Mouse (Mus musculus): ENCODE data around the gene Mri1. TPM values are rescaled to one million over a fixed set of nuclear protein-coding genes. Genes with fewer than 3 reads are reported as not detected.

Mri1 gene
- polyA plus RNA-seq, 1 experiment from 2014 or later = 40.2 TPM

DNA sequence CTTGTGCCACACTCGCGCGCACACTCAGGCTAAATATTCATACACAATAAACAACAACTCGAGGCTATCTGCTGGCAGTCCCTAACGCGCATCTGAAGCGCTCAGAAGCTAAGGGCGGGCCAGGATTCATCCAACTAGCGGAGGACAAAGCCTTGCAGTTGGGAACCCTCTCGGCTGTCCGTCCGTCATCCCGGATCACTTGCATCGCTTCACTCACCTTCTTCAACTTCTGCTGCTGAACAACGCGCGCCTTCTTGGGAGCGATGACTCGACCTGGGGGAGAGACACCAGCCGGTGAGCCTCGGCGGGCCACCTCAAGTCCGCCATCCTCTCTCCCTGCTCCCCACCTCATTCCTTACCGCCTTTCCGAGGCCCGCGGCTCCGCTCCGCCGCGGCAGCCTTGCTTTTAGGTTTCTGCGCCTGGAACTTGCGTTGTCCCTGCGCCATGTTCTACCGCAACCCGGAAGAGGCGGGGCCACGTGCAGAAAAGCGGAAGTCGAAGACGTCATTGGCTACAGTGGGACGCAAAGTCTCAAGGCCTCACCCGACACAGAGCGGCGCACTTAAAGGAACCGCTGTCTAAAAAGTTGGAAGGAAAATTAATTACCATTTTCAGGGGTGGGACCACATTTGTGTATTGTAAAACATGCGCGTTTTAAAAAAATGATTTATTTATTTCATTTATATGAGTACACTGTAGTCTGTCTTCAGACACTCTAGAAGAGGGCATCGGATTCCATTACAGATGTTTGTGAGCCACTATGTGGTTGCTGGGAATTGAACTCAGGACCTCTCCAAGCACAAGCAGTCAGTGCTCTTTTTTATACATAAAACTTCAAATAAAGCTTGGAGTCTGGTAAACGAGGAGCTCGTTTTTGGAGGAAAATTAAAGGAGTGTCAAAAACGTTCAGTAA is 7.6 kb downstream of the Mri1 start, which contains the start of gene D8Ertd738e:
D8Ertd738e (minus strand) TSS at position 463 of the 914 bp plus-strand sequence.
- H3K4me3 ChIP-seq (replicated peaks; ENCODE audit: low read depth, low read length) = peak within 1 kb of the TSS; percentile 94
- H3K9ac ChIP-seq (replicated peaks; ENCODE audit: low read length) = peak within 1 kb of the TSS; percentile 75
- H3K4me1 ChIP-seq (ENCODE audit: control insufficient read depth, insufficient read depth, low read length) = no peaks in the 10 kb centered on the region
- H3K27ac ChIP-seq (replicated peaks; ENCODE audit: low read depth, low read length) = peak within 1 kb of the TSS; percentile 75
- 5% methylated on average over 52 of the region's 52 CpGs for WGBS
- no peaks in the 10 kb centered on the region for H3K27me3 ChIP-seq (ENCODE audit: control insufficient read depth, insufficient read depth, low read length)
- peak within 1 kb of the TSS; percentile 84 for H3K4me2 ChIP-seq (ENCODE audit: low read length)
- DNase-seq (peak; percentile 96), ATAC-seq (ENCODE audit: low FRiP score, low TSS enrichment) (peak; percentile 93)
- no peaks in the 10 kb centered on the region for H3K9me3 ChIP-seq (ENCODE audit: control insufficient read depth, low read length)
- peaks cover 73% of the 10 kb centered on the region for H3K36me3 ChIP-seq (ENCODE audit: control insufficient read depth, insufficient read depth, low read length)

DNA sequence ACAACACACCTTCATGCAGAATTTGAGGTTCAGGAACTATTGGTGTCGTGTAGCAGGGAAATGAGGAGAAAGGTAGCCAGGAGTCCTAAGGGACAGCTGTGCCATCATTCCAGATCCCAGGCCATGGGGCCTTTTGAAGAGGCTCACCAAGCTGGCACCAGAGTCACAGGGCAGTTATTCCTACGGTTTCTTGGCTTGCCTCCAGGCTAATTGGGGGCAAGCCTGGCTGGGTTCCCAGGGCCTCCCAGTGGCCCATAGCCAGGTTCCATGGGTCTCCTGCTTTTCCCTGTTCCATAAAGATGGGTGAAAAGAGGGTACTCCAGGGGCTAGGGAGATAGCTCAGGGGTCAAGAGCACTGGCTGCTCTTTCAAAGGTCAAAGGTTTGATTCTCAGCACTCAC is 15.3 kb downstream of the Mri1 start:
- 72% methylated on average over 2 of the region's 2 CpGs for WGBS
- Histone ChIP-seq H3K9ac (replicated peaks; ENCODE audit: low read length) (no peak overlapping the region), H3K36me3 (ENCODE audit: control insufficient read depth, insufficient read depth, low read length) (peaks cover 30% of the 10 kb centered on the region), H3K27me3 (ENCODE audit: control insufficient read depth, insufficient read depth, low read length) (no peaks in the 10 kb centered on the region), H3K4me1 (ENCODE audit: control insufficient read depth, insufficient read depth, low read length) (no peaks in the 10 kb centered on the region; the same call in 1 of the 2 replicates), H3K27ac (replicated peaks; ENCODE audit: low read depth, low read length) (no peak overlapping the region), H3K4me3 (replicated peaks; ENCODE audit: low read depth, low read length) (no peak overlapping the region), H3K4me2 (ENCODE audit: low read length) (no peak overlapping the region), H3K9me3 (ENCODE audit: control insufficient read depth, low read length) (no peaks in the 10 kb centered on the region)
- DNase-seq (peak; percentile 18), ATAC-seq (ENCODE audit: low FRiP score, low TSS enrichment) (no peak)

DNA sequence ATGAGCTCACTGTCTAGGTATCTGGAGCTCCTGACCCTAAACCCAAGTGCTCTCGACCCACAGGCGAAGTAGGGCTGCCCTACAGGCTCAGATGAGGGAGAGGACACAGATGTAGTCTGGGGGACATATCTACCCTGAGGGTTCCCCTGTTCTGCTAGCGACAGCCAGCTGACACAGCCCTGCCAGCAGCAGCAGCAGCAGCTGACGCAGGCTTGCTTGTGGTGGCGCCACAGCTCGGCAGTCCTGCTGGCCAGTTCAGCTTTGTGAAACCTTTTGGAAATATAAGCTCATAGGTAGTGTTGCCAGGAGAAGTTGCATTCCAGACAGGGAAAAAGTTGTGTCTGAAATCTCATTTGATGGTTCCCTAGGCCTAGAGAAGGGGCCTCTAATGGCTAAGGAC is 16.0 kb downstream of the Mri1 start:
- no peaks in the 10 kb centered on the region for H3K27me3 ChIP-seq (ENCODE audit: control insufficient read depth, insufficient read depth, low read length)
- DNase-seq = no peak
- no peak overlapping the region for H3K9ac ChIP-seq (replicated peaks; ENCODE audit: low read length)
- H3K4me2 ChIP-seq (ENCODE audit: low read length) = no peak overlapping the region
- ATAC-seq (ENCODE audit: low FRiP score, low TSS enrichment) = no peak
- H3K27ac ChIP-seq (replicated peaks; ENCODE audit: low read depth, low read length) = no peak overlapping the region
- no peaks in the 10 kb centered on the region for H3K9me3 ChIP-seq (ENCODE audit: control insufficient read depth, low read length)
- WGBS = 63% methylated on average over 6 of the region's 6 CpGs
- H3K4me3 ChIP-seq (replicated peaks; ENCODE audit: low read depth, low read length) = no peak overlapping the region
- no peaks in the 10 kb centered on the region; the same call in 1 of the 2 replicates for H3K4me1 ChIP-seq (ENCODE audit: control insufficient read depth, insufficient read depth, low read length)
- peaks cover 24% of the 10 kb centered on the region for H3K36me3 ChIP-seq (ENCODE audit: control insufficient read depth, insufficient read depth, low read length)

DNA sequence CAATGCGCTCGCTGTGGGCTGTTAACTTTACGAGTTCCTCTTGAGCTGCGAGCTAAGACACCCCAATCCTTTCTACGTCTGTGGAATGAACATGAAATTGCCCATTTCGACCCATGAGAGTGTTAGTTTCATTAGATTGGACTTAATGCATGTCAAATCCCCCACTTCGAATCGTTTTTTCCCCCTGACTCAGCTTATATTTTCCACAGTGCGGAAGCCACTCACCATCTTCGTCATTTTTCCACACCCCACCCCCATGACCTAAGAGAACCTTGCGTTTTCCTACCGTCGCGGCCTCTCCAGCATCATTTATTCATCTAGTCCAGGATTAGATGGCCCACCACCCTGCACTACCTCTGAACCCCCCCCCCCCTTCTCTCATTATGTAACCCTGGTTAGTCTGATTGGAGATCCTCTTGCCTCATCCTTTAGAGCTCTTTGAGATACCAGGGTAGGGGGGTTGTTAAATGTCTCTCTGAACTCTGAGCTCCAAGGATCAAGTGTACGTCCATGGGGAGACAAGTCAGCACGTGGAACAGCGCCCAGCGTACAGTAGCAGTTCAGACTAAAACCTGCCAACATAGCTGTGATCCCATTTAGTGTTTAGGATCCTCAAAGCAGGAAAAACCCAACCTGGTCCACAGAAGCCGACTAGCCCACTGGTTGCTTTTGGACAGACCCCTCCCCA is 19.4 kb downstream of the Mri1 start:
- no peaks in the 10 kb centered on the region for H3K9me3 ChIP-seq (ENCODE audit: control insufficient read depth, low read length)
- H3K4me2 ChIP-seq (ENCODE audit: low read length) = peak overlapping the region; percentile 66
- peaks cover 21% of the 10 kb centered on the region for H3K36me3 ChIP-seq (ENCODE audit: control insufficient read depth, insufficient read depth, low read length)
- ATAC-seq (ENCODE audit: low FRiP score, low TSS enrichment) (no peak; the same call in 1 of the 2 replicates), DNase-seq (peak; percentile 7)
- peak overlapping the region; percentile 97 for H3K4me3 ChIP-seq (replicated peaks; ENCODE audit: low read depth, low read length)
- peak overlapping the region; percentile 85 for H3K27ac ChIP-seq (replicated peaks; ENCODE audit: low read depth, low read length)
- WGBS = 15% methylated on average over 19 of the region's 19 CpGs
- H3K9ac ChIP-seq (replicated peaks; ENCODE audit: low read length) = peak overlapping the region; percentile 53
- H3K4me1 ChIP-seq (ENCODE audit: control insufficient read depth, insufficient read depth, low read length) = peaks cover 16% of the 10 kb centered on the region
- no peaks in the 10 kb centered on the region for H3K27me3 ChIP-seq (ENCODE audit: control insufficient read depth, insufficient read depth, low read length)

DNA sequence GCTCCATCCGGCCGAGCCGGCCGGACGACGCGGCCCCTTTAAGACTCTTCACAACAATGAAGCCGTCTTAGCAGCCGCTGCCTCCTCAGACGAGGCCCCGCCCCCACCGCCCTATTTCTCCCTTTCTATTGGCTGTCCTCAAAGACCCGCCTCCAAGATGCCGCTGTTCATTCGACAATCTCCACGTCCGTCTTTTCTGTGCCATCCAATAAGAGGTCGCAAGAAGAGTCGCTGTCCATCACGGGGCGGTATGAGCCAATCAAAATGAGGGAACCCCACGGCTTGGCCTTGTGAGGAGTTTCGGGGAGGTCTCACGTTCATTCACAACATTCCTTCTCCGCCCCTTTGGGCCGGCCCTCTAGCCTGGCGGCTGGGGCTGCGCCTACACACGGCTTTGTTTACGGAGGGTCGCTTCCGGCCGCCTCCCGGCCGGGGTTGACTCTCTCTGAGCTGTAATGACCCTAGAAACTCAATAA is 20.1 kb downstream of the Mri1 start, which contains the start of gene Zswim4:
Zswim4 (minus strand) TSS at position 58 of the 476 bp plus-strand sequence.
- H3K4me1 ChIP-seq (ENCODE audit: control insufficient read depth, insufficient read depth, low read length) = peaks cover 16% of the 10 kb centered on the region
- H3K36me3 ChIP-seq (ENCODE audit: control insufficient read depth, insufficient read depth, low read length) = peaks cover 27% of the 10 kb centered on the region
- H3K4me2 ChIP-seq (ENCODE audit: low read length) = peak within 1 kb of the TSS; percentile 94
- peak within 1 kb of the TSS; percentile 85 for H3K27ac ChIP-seq (replicated peaks; ENCODE audit: low read depth, low read length)
- peak; percentile 98 for ATAC-seq (ENCODE audit: low FRiP score, low TSS enrichment)
- H3K27me3 ChIP-seq (ENCODE audit: control insufficient read depth, insufficient read depth, low read length) = no peaks in the 10 kb centered on the region
- peak; percentile 99 for DNase-seq
- H3K4me3 ChIP-seq (replicated peaks; ENCODE audit: low read depth, low read length) = peak within 1 kb of the TSS; percentile 97
- no peaks in the 10 kb centered on the region for H3K9me3 ChIP-seq (ENCODE audit: control insufficient read depth, low read length)
- peak within 1 kb of the TSS; percentile 97 for H3K9ac ChIP-seq (replicated peaks; ENCODE audit: low read length)
- under 1% methylated on average over 35 of the region's 35 CpGs for WGBS

DNA sequence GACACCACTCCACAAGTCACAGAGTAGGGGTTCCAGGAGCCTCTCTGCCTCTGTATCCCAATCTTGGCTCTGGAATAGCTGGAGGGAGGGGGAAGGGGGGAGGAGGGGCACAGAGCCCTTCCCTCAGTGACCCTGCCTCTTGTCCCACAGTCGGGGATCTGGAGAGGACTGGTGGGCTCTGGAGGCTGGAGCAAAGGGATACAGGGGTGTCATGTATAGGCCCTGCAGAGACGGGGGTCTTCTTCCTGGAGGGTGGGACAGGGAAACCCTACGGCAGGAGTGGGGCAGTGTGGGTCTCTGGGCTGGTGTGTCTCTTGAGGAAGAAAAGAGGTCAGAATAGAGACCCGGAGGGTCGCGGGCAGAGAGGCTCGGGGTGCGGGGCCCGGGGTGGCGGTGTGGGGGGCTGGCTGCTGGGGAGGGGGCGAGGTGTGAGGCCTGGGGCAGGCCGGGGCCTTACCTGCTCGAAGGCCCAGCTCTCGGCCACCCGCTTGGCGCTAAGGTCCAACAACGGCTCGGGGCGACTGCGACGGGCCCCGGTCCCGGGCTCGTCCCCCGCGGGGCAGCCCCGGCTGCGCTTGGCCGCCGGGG is 20.6 kb downstream of the Mri1 start:
- Histone ChIP-seq H3K4me1 (ENCODE audit: control insufficient read depth, insufficient read depth, low read length) (peaks cover 16% of the 10 kb centered on the region), H3K4me2 (ENCODE audit: low read length) (peak overlapping the region; percentile 94), H3K9ac (replicated peaks; ENCODE audit: low read length) (peak overlapping the region; percentile 97), H3K27ac (replicated peaks; ENCODE audit: low read depth, low read length) (peak overlapping the region; percentile 74), H3K4me3 (replicated peaks; ENCODE audit: low read depth, low read length) (peak overlapping the region; percentile 97), H3K27me3 (ENCODE audit: control insufficient read depth, insufficient read depth, low read length) (no peaks in the 10 kb centered on the region), H3K36me3 (ENCODE audit: control insufficient read depth, insufficient read depth, low read length) (peaks cover 33% of the 10 kb centered on the region), H3K9me3 (ENCODE audit: control insufficient read depth, low read length) (no peaks in the 10 kb centered on the region)
- ATAC-seq (ENCODE audit: low FRiP score, low TSS enrichment) = peak; percentile 58; the same call in 1 of the 2 replicates
- WGBS = 1% methylated on average over 29 of the region's 30 CpGs
- DNase-seq = peak; percentile 48

DNA sequence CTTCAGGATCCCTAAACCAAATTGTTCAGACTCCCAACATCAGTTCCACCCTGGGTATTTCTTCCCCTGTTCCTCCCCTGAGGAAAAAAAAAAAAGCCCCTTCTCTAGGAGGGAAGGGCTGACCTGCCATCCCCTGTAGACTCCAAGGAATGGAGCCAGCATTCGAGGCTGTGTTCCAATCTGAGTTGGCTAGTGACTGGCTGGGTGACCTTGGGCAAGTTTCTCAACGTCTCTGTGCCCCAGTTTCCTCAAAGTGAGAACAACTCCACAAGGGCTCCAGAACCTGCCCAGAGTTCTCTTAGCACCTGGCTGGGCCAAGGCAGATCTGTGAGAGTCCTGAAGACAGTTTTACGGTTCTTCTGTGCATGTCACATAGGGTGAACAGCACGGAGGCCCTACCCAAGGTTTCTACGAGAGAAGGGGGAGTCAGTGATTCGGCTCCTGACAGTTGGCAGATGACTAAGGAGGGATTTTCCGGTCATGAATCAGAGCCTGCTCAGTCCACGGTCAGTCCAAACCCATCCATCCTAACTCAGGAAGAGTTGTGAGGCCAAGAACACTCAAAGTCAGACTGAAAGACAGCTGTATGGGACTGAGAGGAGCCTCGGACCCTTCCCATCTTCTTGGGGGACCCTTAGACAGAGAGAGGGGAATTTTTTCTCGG is 21.2 kb downstream of the Mri1 start:
- Histone ChIP-seq H3K4me2 (ENCODE audit: low read length) (peak overlapping the region; percentile 94), H3K4me1 (ENCODE audit: control insufficient read depth, insufficient read depth, low read length) (peaks cover 16% of the 10 kb centered on the region), H3K9me3 (ENCODE audit: control insufficient read depth, low read length) (no peaks in the 10 kb centered on the region), H3K4me3 (replicated peaks; ENCODE audit: low read depth, low read length) (peak overlapping the region; percentile 97), H3K27ac (replicated peaks; ENCODE audit: low read depth, low read length) (peak overlapping the region; percentile 74), H3K27me3 (ENCODE audit: control insufficient read depth, insufficient read depth, low read length) (no peaks in the 10 kb centered on the region), H3K9ac (replicated peaks; ENCODE audit: low read length) (peak overlapping the region; percentile 97), H3K36me3 (ENCODE audit: control insufficient read depth, insufficient read depth, low read length) (peaks cover 39% of the 10 kb centered on the region)
- 33% methylated on average over 10 of the region's 10 CpGs for WGBS
- DNase-seq (no peak), ATAC-seq (ENCODE audit: low FRiP score, low TSS enrichment) (no peak)

DNA sequence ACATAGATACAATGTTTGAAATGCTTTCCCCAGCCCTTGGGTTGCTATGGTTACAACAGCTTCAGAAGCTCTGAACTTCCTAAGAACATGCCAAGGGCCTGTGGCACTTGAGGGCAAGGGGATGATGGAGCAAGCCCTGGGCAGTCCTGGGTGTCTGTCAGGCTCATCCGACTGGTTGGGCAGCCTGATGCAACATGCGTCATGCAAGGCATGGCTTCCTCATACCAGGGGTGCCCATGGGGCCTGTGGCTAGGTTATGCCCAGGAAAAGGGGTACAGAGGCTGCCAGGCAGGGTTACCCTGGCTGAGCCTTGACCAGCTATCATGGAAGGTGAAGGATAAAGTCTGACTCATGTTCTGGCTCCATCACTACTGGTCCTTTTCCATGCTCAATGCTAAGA is 24.1 kb downstream of the Mri1 start:
- H3K9me3 ChIP-seq (ENCODE audit: control insufficient read depth, low read length) = no peaks in the 10 kb centered on the region
- H3K36me3 ChIP-seq (ENCODE audit: control insufficient read depth, insufficient read depth, low read length) = peaks cover 67% of the 10 kb centered on the region
- H3K4me3 ChIP-seq (replicated peaks; ENCODE audit: low read depth, low read length) = no peak overlapping the region
- H3K27me3 ChIP-seq (ENCODE audit: control insufficient read depth, insufficient read depth, low read length) = no peaks in the 10 kb centered on the region
- no peak overlapping the region for H3K4me2 ChIP-seq (ENCODE audit: low read length)
- peaks cover 16% of the 10 kb centered on the region for H3K4me1 ChIP-seq (ENCODE audit: control insufficient read depth, insufficient read depth, low read length)
- ATAC-seq (ENCODE audit: low FRiP score, low TSS enrichment) (no peak), DNase-seq (no peak)
- H3K27ac ChIP-seq (replicated peaks; ENCODE audit: low read depth, low read length) = no peak overlapping the region
- no peak overlapping the region for H3K9ac ChIP-seq (replicated peaks; ENCODE audit: low read length)
- WGBS = 86% methylated on average over 2 of the region's 2 CpGs

Measured in midbrain, embryonic 14.5 days (tissue).